Mouse (Mus musculus) cerebellum, adult 2 months (tissue): ENCODE results near the gene Acox1. TPM values are rescaled to one million over a fixed set of nuclear protein-coding genes. Genes with fewer than 3 reads are reported as not detected.

Experiments used
- DNase-seq, 2 experiments: peaks; one replicate each; pipeline ENCODE4 v3.0.0; 2021
- H3K27ac ChIP-seq: fragments of 200-500 bp; 2 replicates; pipeline ENCODE4 v1.5.1; 2012; ENCODE audit warnings: low read length, control low read depth, inconsistent platforms; ENCODE audit not compliant: insufficient read depth
- H3K27me3 ChIP-seq: fragments of 200-500 bp; 2 replicates; pipeline ENCODE4 v1.6.1; 2012; ENCODE audit warnings: inconsistent platforms, mild to moderate bottlenecking, low read length, moderate library complexity; ENCODE audit not compliant: control insufficient read depth, insufficient read depth
- H3K4me1 ChIP-seq: fragments of 200-500 bp; 2 replicates; pipeline ENCODE4 v1.6.1; 2011; ENCODE audit warnings: low read length; ENCODE audit not compliant: control insufficient read depth, insufficient read depth
- H3K4me3 ChIP-seq: fragments of 200-500 bp; replicated peaks from 2 replicates; pipeline ENCODE3; 2011; ENCODE audit warnings: mild to moderate bottlenecking, low read depth, low read length, control low read depth; ENCODE audit not compliant: insufficient read depth
- CTCF ChIP-seq: fragments of 200-500 bp; IDR thresholded peaks from 2 replicates; pipeline ENCODE4 v1.5.1; 2011; ENCODE audit warnings: low read depth, mild to moderate bottlenecking, control low read depth, low read length, moderate library complexity, borderline replicate concordance; ENCODE audit not compliant: insufficient read depth
- POLR2A ChIP-seq: fragments of 200-500 bp; IDR thresholded peaks from 2 replicates; pipeline ENCODE4 v1.6.1; 2011; ENCODE audit warnings: low read length, control low read depth, borderline replicate concordance; ENCODE audit not compliant: insufficient read depth
- WGBS: fragments of 180-500 bp; shearing (Covaris S2); methylation state at CpG from one replicate; pipeline ENCODE4 v1.1.7; 2018; 5-methylcytosine and 5-hydroxymethylcytosine counted together
- polyA plus RNA-seq: library from polyadenylated mRNA; depleted of rRNA; stranded (reverse); fragments of >200 nt; gene quantifications from 2 replicates; pipeline ENCODE4 v1.2.3, GENCODE M21; 2012

Gene Acox1
- polyA plus RNA-seq, 1 experiment: 107 TPM

- Histone ChIP-seq H3K27ac (no peak overlapping the region), H3K4me1 (peaks cover 6% of the 10 kb centered on the region), H3K27me3 (peaks cover 6% of the 10 kb centered on the region; the same call in 1 of the 2 replicates), H3K4me3 (no peak overlapping the region)
- TF ChIP-seq POLR2A: no peak
- WGBS: 24% methylated on average over 7 of the region's 7 CpGs
- DNase-seq: peak; percentile 46 to 59
Observed at GRCm38 (mm10) chr11:116218737-116219400, 20.0 kb upstream of the Acox1 start.

- H3K4me3 ChIP-seq: no peak overlapping the region
- WGBS: 80% methylated on average over 2 of the region's 2 CpGs
- peaks cover 6% of the 10 kb centered on the region; the same call in 1 of the 2 replicates for H3K27me3 ChIP-seq
- H3K4me1 ChIP-seq: peaks cover 6% of the 10 kb centered on the region
- no peak for DNase-seq
- H3K27ac ChIP-seq: no peak overlapping the region
- TF ChIP-seq POLR2A (no peak), CTCF (no peak)
Observed at GRCm38 (mm10) chr11:116218263-116218662, 19.4 kb upstream of the Acox1 start.

DNA sequence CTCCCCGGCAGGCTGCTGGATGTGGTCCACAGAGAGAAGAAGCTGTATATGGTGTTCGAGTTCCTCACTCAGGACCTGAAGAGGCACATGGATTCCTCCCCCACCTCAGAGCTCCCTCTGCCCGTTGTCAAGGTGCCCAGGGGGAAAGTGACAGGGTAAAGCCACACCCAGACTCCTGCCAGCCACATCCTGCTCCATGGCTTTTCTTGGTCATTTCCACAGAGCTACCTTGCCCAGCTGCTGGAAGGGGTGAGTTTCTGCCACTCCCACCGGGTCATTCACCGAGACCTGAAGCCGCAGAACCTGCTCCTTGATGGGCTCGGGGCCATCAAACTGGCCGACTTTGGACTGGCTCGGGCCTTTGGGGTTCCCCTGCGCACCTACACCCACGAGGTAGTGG, 17.7 kb upstream of the Acox1 start:
- DNase-seq: no peak
- H3K4me3 ChIP-seq: no peak overlapping the region
- peaks cover 6% of the 10 kb centered on the region; the same call in 1 of the 2 replicates for H3K4me1 ChIP-seq
- no peak for TF ChIP-seq POLR2A
- no peak for TF ChIP-seq CTCF
- 82% methylated on average over 11 of the region's 11 CpGs for WGBS
- H3K27me3 ChIP-seq: no peaks in the 10 kb centered on the region
- no peak overlapping the region for H3K27ac ChIP-seq

DNA sequence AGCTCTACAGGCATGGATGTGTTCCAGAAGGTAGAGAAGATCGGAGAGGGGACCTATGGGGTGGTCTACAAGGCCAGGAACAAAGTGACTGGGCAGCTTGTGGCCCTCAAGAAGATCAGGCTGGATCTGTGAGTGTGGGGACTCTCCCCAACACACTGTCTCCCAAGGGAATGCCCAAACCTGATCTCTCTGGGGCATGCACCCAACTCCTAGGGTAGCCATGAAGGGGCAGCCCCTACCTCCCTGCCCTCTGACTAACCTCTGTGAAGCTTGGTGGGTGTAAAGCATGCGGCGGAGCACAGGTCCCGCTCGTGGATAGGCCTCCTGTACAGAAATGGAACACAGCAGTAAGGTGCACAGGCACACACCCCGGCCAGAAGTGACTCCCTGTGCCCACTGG, 17.1 kb upstream of the Acox1 start:
- Histone ChIP-seq H3K27me3 (no peaks in the 10 kb centered on the region), H3K4me1 (peaks cover 6% of the 10 kb centered on the region; the same call in 1 of the 2 replicates), H3K27ac (no peak overlapping the region), H3K4me3 (no peak overlapping the region)
- TF ChIP-seq POLR2A: no peak
- TF ChIP-seq CTCF: no peak
- no peak for DNase-seq
- 94% methylated on average over 6 of the region's 6 CpGs for WGBS

DNA sequence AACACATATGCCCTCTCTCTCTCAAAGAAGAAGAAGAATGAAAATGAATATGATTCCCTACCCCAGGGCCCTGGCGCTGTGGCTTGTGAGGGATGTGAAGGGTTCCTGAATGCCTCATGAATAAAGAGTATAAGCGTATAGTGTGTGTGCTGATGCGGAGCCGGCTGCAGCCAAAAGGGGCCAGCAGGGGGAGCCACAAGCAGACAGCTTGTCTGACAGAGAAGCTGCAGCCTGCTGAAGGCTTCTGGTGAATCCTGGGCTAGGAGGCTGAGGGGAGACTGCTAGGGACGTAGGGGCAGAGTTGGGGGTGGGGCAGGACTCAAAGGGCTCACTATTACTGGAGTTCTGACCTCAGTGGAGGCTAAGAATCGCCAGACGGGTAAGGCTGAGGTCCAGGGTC, 16.3 kb upstream of the Acox1 start:
- no peak for TF ChIP-seq CTCF
- no peak for TF ChIP-seq POLR2A
- no peak overlapping the region for H3K4me3 ChIP-seq
- no peak for DNase-seq
- no peaks in the 10 kb centered on the region for H3K27me3 ChIP-seq
- no peak overlapping the region for H3K27ac ChIP-seq
- H3K4me1 ChIP-seq: peaks cover 6% of the 10 kb centered on the region; the same call in 1 of the 2 replicates
- 80% methylated on average over 7 of the region's 7 CpGs for whole genome bisulfite sequencing

GRCm38 (mm10) chr11:116213877-116214510, 15.1 kb upstream of the Acox1 start:
- TF ChIP-seq POLR2A: no peak
- no peak for TF ChIP-seq CTCF
- Histone ChIP-seq H3K4me3 (no peak overlapping the region), H3K27me3 (no peaks in the 10 kb centered on the region), H3K4me1 (peaks cover 6% of the 10 kb centered on the region; the same call in 1 of the 2 replicates), H3K27ac (no peak overlapping the region)
- DNase-seq: no peak
- 85% methylated on average over 13 of the region's 13 CpGs for WGBS

DNA sequence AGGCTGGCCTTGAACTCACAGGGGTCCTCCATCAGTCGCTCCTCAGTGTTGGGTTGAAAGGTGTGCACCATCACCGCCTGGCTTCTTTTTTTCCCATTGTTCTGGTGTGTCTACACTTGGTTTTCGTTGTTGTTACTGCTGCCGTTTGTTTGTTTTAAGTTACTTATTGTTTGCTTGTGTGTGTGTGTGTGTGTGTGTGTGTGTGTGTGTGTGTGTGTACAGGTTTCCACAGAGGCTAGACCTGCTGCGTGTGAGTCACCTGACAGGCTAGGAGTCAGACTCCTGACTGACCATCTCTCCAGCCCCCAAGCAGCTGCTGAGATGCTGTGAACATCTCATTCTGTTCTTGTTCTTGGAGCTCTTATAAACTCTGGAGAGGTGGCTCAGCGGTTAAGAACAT, 14.0 kb upstream of the Acox1 start:
- no peak overlapping the region for H3K4me3 ChIP-seq
- no peak for TF ChIP-seq CTCF
- TF ChIP-seq POLR2A: no peak
- H3K27me3 ChIP-seq: no peaks in the 10 kb centered on the region
- H3K4me1 ChIP-seq: no peaks in the 10 kb centered on the region
- WGBS: 91% methylated on average over 6 of the region's 6 CpGs
- no peak for DNase-seq
- no peak overlapping the region for H3K27ac ChIP-seq

GRCm38 (mm10) chr11:116210696-116211095, 11.9 kb upstream of the Acox1 start:
- DNase-seq: no peak
- no peak for TF ChIP-seq CTCF
- TF ChIP-seq POLR2A: no peak

More at GRCm38 (mm10) chr11:116210696-116211095, 11.9 kb upstream of the Acox1 start:
- Histone ChIP-seq H3K27ac (no peak overlapping the region), H3K27me3 (no peaks in the 10 kb centered on the region), H3K4me3 (no peak overlapping the region), H3K4me1 (no peaks in the 10 kb centered on the region)
- 79% methylated on average over 5 of the region's 5 CpGs for WGBS
